Mouse (Mus musculus): ENCODE measurements around the gene Klhdc9. TPM values are rescaled to one million over a fixed set of nuclear protein-coding genes. Genes with fewer than 3 reads are reported as not detected.

Klhdc9 gene
- polyA plus RNA-seq (2014; fragmentation: Illumina TruSeq; extraction: RNeasy Lipid Tissue Mini Kit (QIAGEN cat#74804); ENCODE audit: low read depth, low replicate concordance): not detected

GRCm38 (mm10) chr1:171360656-171361055 lies at the start of gene Klhdc9:
TSS of gene Klhdc9 (minus strand) at chr1:171360798.

GRCm38 (mm10) chr1:171388376-171389102 lies 27.9 kb upstream of the Klhdc9 start, which contains the start of gene Arhgap30:
TSS of gene Arhgap30 (plus strand) at chr1:171388954.

GRCm38 (mm10) chr1:171369845-171370556 lies 9.4 kb upstream of the Klhdc9 start, which contains the start of gene Nectin4:
TSS of gene Nectin4 (plus strand) at chr1:171370099.

GRCm38 (mm10) chr1:171345225-171346094 lies 15.1 kb downstream of the Klhdc9 start, which contains the start of the genes Nit1 and Pfdn2:
TSS of gene Nit1 (minus strand) at chr1:171345646.
TSS of gene Pfdn2 (plus strand) at chr1:171345670.

GRCm38 (mm10) chr1:171328839-171329432 lies 31.7 kb downstream of the Klhdc9 start, which contains the start of gene Dedd:
TSS of gene Dedd (plus strand) at chr1:171329145.

Other genes with a start within 250 kb of the Klhdc9 start
- gene Cfap126, start 246.9 kb downstream of the Klhdc9 start, polyA plus RNA-seq (2014; fragmentation: Illumina TruSeq; extraction: RNeasy Lipid Tissue Mini Kit (QIAGEN cat#74804); ENCODE audit: low read depth, low replicate concordance): 1.6 TPM
- gene Sdhc, start 210.2 kb downstream of the Klhdc9 start, polyA plus RNA-seq (2014; fragmentation: Illumina TruSeq; extraction: RNeasy Lipid Tissue Mini Kit (QIAGEN cat#74804); ENCODE audit: low read depth, low replicate concordance): 513 TPM
- 1.1 TPM for gene Mpz, start 210.1 kb downstream of the Klhdc9 start, polyA plus RNA-seq (2014; fragmentation: Illumina TruSeq; extraction: RNeasy Lipid Tissue Mini Kit (QIAGEN cat#74804); ENCODE audit: low read depth, low replicate concordance)
- 383 TPM for gene Pcp4l1, start 164.5 kb downstream of the Klhdc9 start, polyA plus RNA-seq (2014; fragmentation: Illumina TruSeq; extraction: RNeasy Lipid Tissue Mini Kit (QIAGEN cat#74804); ENCODE audit: low read depth, low replicate concordance)
- gene Nr1i3, start 146.8 kb downstream of the Klhdc9 start, polyA plus RNA-seq (2014; fragmentation: Illumina TruSeq; extraction: RNeasy Lipid Tissue Mini Kit (QIAGEN cat#74804); ENCODE audit: low read depth, low replicate concordance): 0.16 TPM
- gene Tomm40l, start 138.3 kb downstream of the Klhdc9 start, polyA plus RNA-seq (2014; fragmentation: Illumina TruSeq; extraction: RNeasy Lipid Tissue Mini Kit (QIAGEN cat#74804); ENCODE audit: low read depth, low replicate concordance): 90.3 TPM
- 18.8 TPM for gene Apoa2, start 135.7 kb downstream of the Klhdc9 start, polyA plus RNA-seq (2014; fragmentation: Illumina TruSeq; extraction: RNeasy Lipid Tissue Mini Kit (QIAGEN cat#74804); ENCODE audit: low read depth, low replicate concordance)
- gene Fcer1g, start 126.4 kb downstream of the Klhdc9 start, polyA plus RNA-seq (2014; fragmentation: Illumina TruSeq; extraction: RNeasy Lipid Tissue Mini Kit (QIAGEN cat#74804); ENCODE audit: low read depth, low replicate concordance): 22.5 TPM
- 0.86 TPM for gene Adamts4, start 110.4 kb downstream of the Klhdc9 start, polyA plus RNA-seq (2014; fragmentation: Illumina TruSeq; extraction: RNeasy Lipid Tissue Mini Kit (QIAGEN cat#74804); ENCODE audit: low read depth, low replicate concordance)
- 1,308 TPM for gene Ndufs2, start 109.4 kb downstream of the Klhdc9 start, polyA plus RNA-seq (2014; fragmentation: Illumina TruSeq; extraction: RNeasy Lipid Tissue Mini Kit (QIAGEN cat#74804); ENCODE audit: low read depth, low replicate concordance)
- 19.0 TPM for gene B4galt3, start 90.5 kb downstream of the Klhdc9 start, polyA plus RNA-seq (2014; fragmentation: Illumina TruSeq; extraction: RNeasy Lipid Tissue Mini Kit (QIAGEN cat#74804); ENCODE audit: low read depth, low replicate concordance)
- gene Ppox, start 79.6 kb downstream of the Klhdc9 start, polyA plus RNA-seq (2014; fragmentation: Illumina TruSeq; extraction: RNeasy Lipid Tissue Mini Kit (QIAGEN cat#74804); ENCODE audit: low read depth, low replicate concordance): 28.1 TPM
- 27.0 TPM for gene Usp21, start 72.8 kb downstream of the Klhdc9 start, polyA plus RNA-seq (2014; fragmentation: Illumina TruSeq; extraction: RNeasy Lipid Tissue Mini Kit (QIAGEN cat#74804); ENCODE audit: low read depth, low replicate concordance)
- gene Ufc1, start 65.8 kb downstream of the Klhdc9 start, polyA plus RNA-seq (2014; fragmentation: Illumina TruSeq; extraction: RNeasy Lipid Tissue Mini Kit (QIAGEN cat#74804); ENCODE audit: low read depth, low replicate concordance): 94.8 TPM
- gene Dedd, start 31.7 kb downstream of the Klhdc9 start, polyA plus RNA-seq (2014; fragmentation: Illumina TruSeq; extraction: RNeasy Lipid Tissue Mini Kit (QIAGEN cat#74804); ENCODE audit: low read depth, low replicate concordance): 29.9 TPM
- gene Nit1, start 15.2 kb downstream of the Klhdc9 start, polyA plus RNA-seq (2014; fragmentation: Illumina TruSeq; extraction: RNeasy Lipid Tissue Mini Kit (QIAGEN cat#74804); ENCODE audit: low read depth, low replicate concordance): 45.2 TPM
- 90.2 TPM for gene Pfdn2, start 15.1 kb downstream of the Klhdc9 start, polyA plus RNA-seq (2014; fragmentation: Illumina TruSeq; extraction: RNeasy Lipid Tissue Mini Kit (QIAGEN cat#74804); ENCODE audit: low read depth, low replicate concordance)
- 0.47 TPM for gene Nectin4, start 9.3 kb upstream of the Klhdc9 start, polyA plus RNA-seq (2014; fragmentation: Illumina TruSeq; extraction: RNeasy Lipid Tissue Mini Kit (QIAGEN cat#74804); ENCODE audit: low read depth, low replicate concordance)
- gene Arhgap30, start 28.2 kb upstream of the Klhdc9 start, polyA plus RNA-seq (2014; fragmentation: Illumina TruSeq; extraction: RNeasy Lipid Tissue Mini Kit (QIAGEN cat#74804); ENCODE audit: low read depth, low replicate concordance): 3.0 TPM
- gene Usf1, start 50.5 kb upstream of the Klhdc9 start, polyA plus RNA-seq (2014; fragmentation: Illumina TruSeq; extraction: RNeasy Lipid Tissue Mini Kit (QIAGEN cat#74804); ENCODE audit: low read depth, low replicate concordance): 34.5 TPM
- gene Tstd1, start 58.1 kb upstream of the Klhdc9 start, polyA plus RNA-seq (2014; fragmentation: Illumina TruSeq; extraction: RNeasy Lipid Tissue Mini Kit (QIAGEN cat#74804); ENCODE audit: low read depth, low replicate concordance): 3.4 TPM
- gene F11r, start 76.7 kb upstream of the Klhdc9 start, polyA plus RNA-seq (2014; fragmentation: Illumina TruSeq; extraction: RNeasy Lipid Tissue Mini Kit (QIAGEN cat#74804); ENCODE audit: low read depth, low replicate concordance): 41.0 TPM
- 3.7 TPM for gene Alyref2, start 142.7 kb upstream of the Klhdc9 start, polyA plus RNA-seq (2014; fragmentation: Illumina TruSeq; extraction: RNeasy Lipid Tissue Mini Kit (QIAGEN cat#74804); ENCODE audit: low read depth, low replicate concordance)
- gene Itln1, start 174.5 kb upstream of the Klhdc9 start, polyA plus RNA-seq (2014; fragmentation: Illumina TruSeq; extraction: RNeasy Lipid Tissue Mini Kit (QIAGEN cat#74804); ENCODE audit: low read depth, low replicate concordance): not detected
- gene Cd244a, start 198.4 kb upstream of the Klhdc9 start, polyA plus RNA-seq (2014; fragmentation: Illumina TruSeq; extraction: RNeasy Lipid Tissue Mini Kit (QIAGEN cat#74804); ENCODE audit: low read depth, low replicate concordance): 0.45 TPM
- gene Ly9, start 246.6 kb upstream of the Klhdc9 start, polyA plus RNA-seq (2014; fragmentation: Illumina TruSeq; extraction: RNeasy Lipid Tissue Mini Kit (QIAGEN cat#74804); ENCODE audit: low read depth, low replicate concordance): 0.29 TPM